Mouse (Mus musculus) lung, adult 18-20 months (tissue): ENCODE measurements around the gene Aqp11.

Source experiments
- DNase-seq, 2 experiments: peaks; one replicate each; pipeline ENCODE4 v3.0.0; 2022; ENCODE audit warnings: mixed read lengths in 2 of 2

Aqp11 gene

GRCm38 (mm10) chr7:97747176-97747707 is 9.2 kb upstream of the Aqp11 start:
- no peak for DNase-seq

- peak; percentile 24 to 42 for DNase-seq
These were observed 7.2 kb upstream of the Aqp11 start for GRCm38 (mm10) chr7:97745299-97745698.

- DNase-seq = no peak
These were observed 3.7 kb upstream of the Aqp11 start for GRCm38 (mm10) chr7:97741756-97742291.

GRCm38 (mm10) chr7:97740948-97741347 is 2.9 kb upstream of the Aqp11 start:
- DNase-seq = peak; percentile 38 to 56

- DNase-seq = no peak
These were observed 842 bp downstream of the Aqp11 start for GRCm38 (mm10) chr7:97737256-97737637.

- DNase-seq = peak; percentile 30 to 76
These were observed 2.1 kb downstream of the Aqp11 start for GRCm38 (mm10) chr7:97735886-97736420.

DNA sequence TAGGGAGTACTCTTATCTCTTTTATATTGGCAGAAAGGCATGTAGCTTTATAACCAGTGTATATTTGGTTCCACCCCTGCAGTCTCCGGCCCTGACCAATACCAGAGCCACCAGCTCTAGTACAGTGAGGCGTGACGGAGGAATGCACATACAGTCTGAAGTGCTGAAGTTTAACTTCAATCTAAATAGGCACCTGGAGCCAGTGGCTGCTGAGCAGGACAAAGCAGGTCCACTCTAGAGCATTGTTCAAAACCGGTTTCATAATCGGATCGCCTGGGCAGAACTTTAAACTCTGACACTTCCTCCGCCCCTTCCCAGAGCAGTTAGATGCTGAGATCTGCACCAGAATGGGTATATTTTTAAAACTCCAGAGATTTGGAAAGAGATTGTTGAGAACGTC is 3.1 kb downstream of the Aqp11 start:
- DNase-seq = no peak

GRCm38 (mm10) chr7:97733606-97734005 is 4.5 kb downstream of the Aqp11 start:
- DNase-seq = no peak

DNA sequence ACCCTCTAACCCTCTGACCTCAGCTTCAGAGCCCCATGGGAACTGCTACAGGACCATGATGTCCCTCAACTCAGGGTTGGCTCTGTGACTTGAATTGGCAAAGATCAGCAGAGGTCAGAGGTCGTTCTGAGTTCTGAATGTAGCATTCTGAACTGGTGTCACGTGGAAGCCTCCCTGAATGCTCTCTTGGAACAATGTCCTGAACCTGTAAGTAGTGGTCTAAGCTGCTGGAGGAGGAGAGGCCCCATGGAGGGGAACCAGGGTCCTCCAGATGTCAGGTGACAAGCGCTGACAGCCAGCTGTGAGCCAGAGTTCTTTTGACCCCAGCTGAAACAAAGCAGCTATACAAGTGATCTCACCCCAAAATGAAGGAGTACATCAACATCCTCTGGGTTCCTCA is 7.7 kb downstream of the Aqp11 start:
- DNase-seq = no peak

GRCm38 (mm10) chr7:97728666-97729614 is 9.1 kb downstream of the Aqp11 start:
- DNase-seq = no peak

- no peak for DNase-seq
These were observed 11.3 kb downstream of the Aqp11 start for GRCm38 (mm10) chr7:97726778-97727177.

- DNase-seq = no peak
These were observed 12.0 kb downstream of the Aqp11 start for GRCm38 (mm10) chr7:97726080-97726479.

DNA sequence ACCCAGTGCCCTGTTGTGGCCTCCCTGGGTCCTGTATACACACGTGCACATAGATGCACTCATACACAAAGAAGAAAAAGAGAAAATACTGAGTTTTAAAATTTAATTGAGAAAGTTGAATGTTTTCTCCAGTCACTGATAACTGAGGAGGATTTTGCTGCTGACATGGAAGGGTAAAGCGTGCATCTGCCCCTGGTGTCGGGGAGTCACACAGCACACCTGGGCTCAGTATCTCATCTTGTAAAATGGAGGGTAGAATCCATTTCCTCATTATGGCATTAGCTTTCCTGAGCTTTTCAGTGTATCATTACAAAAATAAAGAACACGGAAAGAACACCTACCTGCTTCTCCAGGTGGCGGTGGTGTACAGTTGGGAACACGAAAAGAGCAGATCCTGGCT is 12.7 kb downstream of the Aqp11 start:
- DNase-seq = no peak

DNA sequence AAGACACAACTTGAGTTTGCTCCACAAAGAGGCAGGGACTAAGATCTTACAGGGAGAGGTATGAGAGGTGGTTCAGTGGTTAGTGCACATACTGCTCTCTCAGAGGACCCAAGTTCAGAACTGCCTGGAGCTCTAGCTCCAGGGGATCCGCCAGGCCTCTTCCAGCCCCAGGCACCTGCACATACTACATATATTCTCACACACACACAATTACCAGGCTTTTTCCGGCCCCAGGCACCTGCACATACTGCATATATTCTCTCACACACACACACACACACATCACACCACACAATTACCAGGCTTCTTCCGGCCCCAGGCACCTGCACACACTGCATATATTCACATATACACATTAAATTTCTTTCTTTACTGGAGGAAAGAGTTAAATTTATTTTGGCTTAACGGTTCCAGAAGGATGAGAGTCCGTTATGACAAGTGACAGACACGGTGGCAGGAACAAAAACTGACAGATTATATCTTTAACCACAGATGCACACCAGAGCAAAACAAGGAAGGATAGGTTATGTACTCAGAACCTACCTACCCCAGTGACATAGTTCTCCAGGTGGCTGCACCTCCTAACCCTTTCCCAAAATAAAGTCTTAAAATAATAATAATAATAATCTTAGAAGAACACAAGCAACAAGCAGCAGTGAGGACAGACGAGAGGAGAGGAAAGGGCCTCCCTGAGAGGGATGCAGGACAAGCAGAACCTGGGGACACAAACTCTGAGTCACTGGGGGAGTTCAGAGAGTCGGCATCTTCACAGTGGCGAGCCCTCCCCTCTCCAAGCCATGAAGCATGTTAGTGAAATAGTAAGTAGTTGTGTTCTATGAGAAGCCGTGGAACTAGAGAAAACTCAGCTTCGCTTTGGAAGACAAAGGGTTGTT is 14.2 kb downstream of the Aqp11 start:
- no peak for DNase-seq

GRCm38 (mm10) chr7:97722278-97722918 is 15.7 kb downstream of the Aqp11 start:
- DNase-seq = no peak

DNA sequence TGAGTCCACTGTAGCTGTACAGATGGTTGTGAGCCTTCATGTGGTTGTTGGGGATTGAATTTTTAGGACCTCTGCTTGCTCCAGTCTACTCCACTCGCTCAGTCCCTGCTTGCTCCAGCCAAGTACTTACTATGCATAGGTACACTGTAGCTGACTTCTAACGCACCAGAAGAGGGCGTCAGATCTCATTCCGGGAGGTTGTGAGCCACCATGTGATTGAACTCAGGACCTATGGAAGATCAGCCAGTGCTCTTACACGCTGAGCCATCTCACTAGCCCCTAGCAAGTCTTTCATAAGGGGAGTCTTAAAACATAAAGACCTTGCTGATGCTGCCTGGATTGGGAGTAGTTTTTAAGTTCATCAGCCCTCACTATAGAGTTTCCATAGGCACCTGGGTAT is 18.0 kb downstream of the Aqp11 start:
- DNase-seq = no peak

DNA sequence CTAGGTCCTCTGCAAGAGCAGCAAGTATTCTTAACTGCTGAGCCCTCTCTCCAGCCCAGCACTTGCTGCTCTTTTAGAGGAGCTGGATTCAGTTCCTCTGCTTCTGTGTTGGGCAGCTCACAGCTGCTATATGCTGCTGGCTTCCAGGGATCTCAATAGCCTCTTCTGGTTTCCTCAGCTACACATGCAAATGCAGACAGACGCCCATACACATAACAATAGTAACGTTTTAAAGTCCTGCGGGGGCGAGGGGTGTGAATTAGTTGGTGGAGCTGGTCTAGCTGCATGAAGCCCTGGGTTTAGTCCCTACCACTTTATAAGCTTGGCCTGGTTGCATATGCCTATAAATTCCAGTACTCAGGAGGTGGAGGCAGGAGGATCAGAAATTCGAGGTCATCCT is 19.0 kb downstream of the Aqp11 start:
- DNase-seq = no peak

GRCm38 (mm10) chr7:97717326-97717725 is 20.8 kb downstream of the Aqp11 start:
- no peak for DNase-seq

DNA sequence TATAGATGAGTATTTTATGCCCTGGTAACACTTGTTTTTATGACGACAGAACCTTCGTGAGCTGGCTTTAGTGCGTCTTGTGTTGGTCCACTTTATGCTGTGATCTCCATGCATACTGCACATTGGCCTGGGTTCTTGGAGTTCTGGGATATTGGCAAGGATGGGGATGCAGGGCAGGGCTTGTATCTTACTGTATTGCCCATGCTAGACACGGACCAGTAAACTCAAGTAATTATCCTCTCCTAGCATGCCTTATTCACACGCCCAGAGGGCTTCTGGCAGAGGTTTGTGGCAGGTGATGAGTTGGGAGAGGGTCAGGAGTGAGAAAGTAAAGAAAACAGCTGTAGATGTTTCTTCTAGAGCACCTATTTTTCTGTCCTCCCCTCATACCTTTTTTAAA is 23.4 kb downstream of the Aqp11 start:
- no peak for DNase-seq

DNA sequence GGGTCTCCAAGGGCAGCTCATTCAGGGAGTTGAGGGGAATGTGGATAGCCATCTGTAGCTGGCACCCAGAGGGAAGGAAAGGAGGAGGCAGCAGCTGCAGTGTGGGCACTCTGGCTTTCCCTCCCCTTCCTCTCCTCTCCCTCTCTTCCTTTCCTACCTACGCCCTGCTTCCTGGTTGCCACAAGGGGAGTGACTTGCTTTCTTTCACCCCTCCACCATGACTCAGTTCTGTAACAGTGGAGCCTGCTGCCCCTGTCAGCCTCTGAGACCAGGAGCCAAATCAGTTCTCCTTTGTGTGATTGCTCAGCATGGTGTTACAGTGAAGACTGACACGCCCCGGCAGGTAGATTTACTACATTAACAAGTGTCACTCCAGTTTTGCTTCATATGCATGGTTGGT is 28.9 kb downstream of the Aqp11 start:
- DNase-seq = no peak

DNA sequence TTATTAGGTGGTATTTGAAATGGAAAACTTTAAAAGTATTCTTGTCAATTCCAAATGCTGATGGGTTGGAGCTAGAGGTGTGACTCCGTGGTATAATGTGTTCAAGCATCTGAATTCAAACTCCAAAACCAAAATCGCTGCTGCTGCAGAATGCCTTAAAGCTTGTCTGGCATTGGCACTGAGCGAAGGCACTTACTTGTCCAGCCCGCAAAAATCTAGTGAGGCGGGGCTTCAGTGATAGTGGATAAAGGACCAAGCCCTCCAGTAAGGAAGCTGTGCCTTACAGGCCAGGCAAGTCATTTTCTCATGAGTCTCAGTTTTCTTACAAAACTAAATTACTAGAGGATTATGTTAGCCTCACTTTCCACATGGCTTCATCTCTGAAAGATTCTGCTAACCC is 30.3 kb downstream of the Aqp11 start:
- no peak for DNase-seq

GRCm38 (mm10) chr7:97707123-97707522 is 31.0 kb downstream of the Aqp11 start:
- DNase-seq = no peak
